Mouse (Mus musculus) G1E (cell line): ENCODE measurements around the gene Vapa. TPM values are rescaled to one million over a fixed set of nuclear protein-coding genes. Genes with fewer than 3 reads are reported as not detected.
"Not testable (repeated sequence)": the region's sequence is repeated elsewhere in the genome, so short reads cannot be mapped to it uniquely, and the experiment has no call there.

Experiments used
- ATAC-seq: 2 replicates; pipeline ENCODE4 v1.8.0; 2016; ENCODE audit warnings: mild to moderate bottlenecking; ENCODE audit not compliant: insufficient number of reproducible peaks, poor library complexity, low FRiP score, severe bottlenecking; ENCODE audit errors: extremely low read depth
- DNase-seq: peaks from one replicate; pipeline ENCODE4 v3.0.0; 2012; ENCODE audit warnings: low spot score
- H3K27me3 ChIP-seq: 2 replicates; pipeline ENCODE4 v1.6.1; 2012; ENCODE audit warnings: mild to moderate bottlenecking, low read length, inconsistent platforms; ENCODE audit not compliant: insufficient read depth
- H3K36me3 ChIP-seq: replicated peaks from 2 replicates; pipeline ENCODE3; 2012; ENCODE audit warnings: mild to moderate bottlenecking, inconsistent platforms
- H3K4me1 ChIP-seq: 2 replicates; pipeline ENCODE4 v1.6.1; 2012; ENCODE audit warnings: low read depth, low read length, inconsistent platforms, mixed read lengths; ENCODE audit not compliant: insufficient read depth
- H3K4me3 ChIP-seq: 2 replicates; pipeline ENCODE4 v1.5.1; 2012; ENCODE audit warnings: low read depth, mild to moderate bottlenecking, inconsistent platforms, low read length, moderate library complexity, mixed read lengths
- H3K9me3 ChIP-seq: replicated peaks from 2 replicates; pipeline ENCODE4 v1.6.1; 2012; ENCODE audit warnings: inconsistent platforms
- CTCF ChIP-seq: IDR thresholded peaks from 2 replicates; pipeline ENCODE4 v1.5.1; 2012; ENCODE audit warnings: low read depth, low read length, inconsistent platforms, mixed read lengths
- TAL1 ChIP-seq: conservative IDR thresholded peaks from 2 replicates; pipeline ENCODE4 v1.6.1; 2012; ENCODE audit warnings: low read depth, low read length, inconsistent platforms, mixed read lengths
- polyA plus RNA-seq: library from polyadenylated mRNA; stranded (reverse); fragments of >175 nt; gene quantifications from 2 replicates; pipeline ENCODE4 v1.2.3, GENCODE M21; 2012
- total RNA-seq, 2 experiments: library from RNA; stranded (forward) in 1 of 2; stranded (reverse) in 1 of 2; fragments of 200-1000 nt in 1 of 2; fragments of >200 nt in 1 of 2; fragmentation: Nextera tagmentation in 1 of 2; gene quantifications; 2 replicates each; pipeline ENCODE4 v1.2.3; 2014 to 2017

Vapa gene
- total and polyA plus RNA-seq, 3 experiments: 130 to 174 (median 148) TPM

DNA sequence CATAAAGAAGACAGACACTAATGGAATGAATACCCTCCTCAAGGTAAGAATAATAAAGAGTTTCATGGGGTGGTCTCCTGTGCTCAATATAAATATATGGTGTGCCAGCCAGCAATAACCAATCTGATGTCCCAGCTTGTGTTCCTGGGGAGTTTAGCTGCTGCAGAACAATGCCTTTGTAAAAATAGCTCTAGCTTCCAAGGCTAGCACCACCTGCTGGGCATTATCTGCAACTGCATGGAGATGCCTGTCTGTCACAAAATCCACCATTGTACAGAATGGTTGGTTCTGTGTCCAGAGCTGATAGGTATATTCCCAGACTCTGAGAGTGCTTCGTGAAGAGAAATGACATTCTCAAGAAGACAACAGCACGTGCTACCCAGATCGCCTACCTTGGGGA lies 77.2 kb downstream of the Vapa start:
- no peak overlapping the region for H3K4me3 ChIP-seq
- H3K9me3 ChIP-seq: no peaks in the 10 kb centered on the region
- no peaks in the 10 kb centered on the region for H3K36me3 ChIP-seq
- peaks cover 4% of the 10 kb centered on the region for H3K27me3 ChIP-seq
- DNase-seq (peak; percentile 7), ATAC-seq (no peak; the same call in 1 of the 2 replicates)
- no peaks in the 10 kb centered on the region for H3K4me1 ChIP-seq
- TF ChIP-seq CTCF: peak; percentile 88
- TF ChIP-seq TAL1: no peak

DNA sequence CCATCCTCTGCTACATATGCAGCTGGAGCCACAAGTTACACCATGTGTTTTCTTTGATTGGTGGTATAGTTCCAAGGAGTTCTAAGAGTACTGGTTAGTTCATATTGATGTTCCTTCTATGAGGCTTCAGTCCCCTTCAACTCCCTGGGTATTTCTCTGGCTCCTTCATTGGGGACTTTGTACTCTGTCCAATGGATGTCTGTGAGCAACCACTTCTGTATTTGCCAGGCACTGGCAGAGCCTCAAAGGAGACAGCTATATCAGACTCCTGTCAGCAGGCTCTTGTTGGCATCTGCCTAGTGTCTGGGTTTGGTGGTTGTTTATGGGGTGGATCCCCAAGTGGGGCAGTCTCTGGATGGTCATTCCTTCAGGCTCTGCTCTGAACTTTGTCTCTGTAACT lies 81.0 kb downstream of the Vapa start:
- not testable (repeated sequence) for H3K4me1 ChIP-seq, ATAC-seq, H3K9me3 ChIP-seq, DNase-seq, H3K36me3 ChIP-seq, H3K4me3 ChIP-seq, H3K27me3 ChIP-seq

Other genes with a start within 250 kb of the Vapa start
- gene Tmem232, start 72.8 kb downstream of the Vapa start, total RNA-seq (2014; fragmentation: Nextera tagmentation): not detected in 2 replicates
- gene Tmem232, start 72.8 kb downstream of the Vapa start, total RNA-seq (2017): not detected in 2 replicates
- gene Tmem232, start 72.8 kb downstream of the Vapa start, polyA plus RNA-seq: not detected in 2 replicates
- not detected in 2 replicates for gene Txndc2, start 28.6 kb upstream of the Vapa start, total RNA-seq (2014; fragmentation: Nextera tagmentation)
- 0.06 and 0.22 TPM in 2 replicates for gene Txndc2, start 28.6 kb upstream of the Vapa start, total RNA-seq (2017)
- gene Txndc2, start 28.6 kb upstream of the Vapa start, polyA plus RNA-seq: not detected in 2 replicates
- 1.3 and 1.7 TPM in 2 replicates for gene Rab31, start 159.2 kb upstream of the Vapa start, total RNA-seq (2014; fragmentation: Nextera tagmentation)
- 1.5 and 1.6 TPM in 2 replicates for gene Rab31, start 159.2 kb upstream of the Vapa start, total RNA-seq (2017)
- gene Rab31, start 159.2 kb upstream of the Vapa start, polyA plus RNA-seq: 0.06 and 0.20 TPM in 2 replicates
- gene Ppp4r1, start 169.0 kb upstream of the Vapa start, total RNA-seq (2014; fragmentation: Nextera tagmentation): 29.1 and 33.0 TPM in 2 replicates
- gene Ppp4r1, start 169.0 kb upstream of the Vapa start, total RNA-seq (2017): 32.8 and 33.3 TPM in 2 replicates
- 11.3 and 20.0 TPM in 2 replicates for gene Ppp4r1, start 169.0 kb upstream of the Vapa start, polyA plus RNA-seq